18 mouse cellular contexts compared by ENCODE assay signal in genomic region chr8:9398040-9398439, GRCm38 (mm10).
A peak's percentile ranks its signal among the peaks of the same experiment; 100 is the strongest.
DNase-seq lines count a peak whose midpoint lies in the region; ATAC-seq and TF ChIP-seq lines count a peak whose summit lies in the region.
"Had no signal": no experiment of that assay in that cellular context is flagged by ENCODE, and none has a peak within 500 bp of the region (broad histone marks: within the 10 kb centered on the region; RNA-seq: fewer than 3 reads in every experiment).

No protein-coding gene starts in this region.

- no peaks in the 10 kb centered on the region for H3K4me1 ChIP-seq in hindbrain, postnatal 0 days (ENCODE audit: insufficient read depth, low read length)
- no peaks in the 10 kb centered on the region for H3K4me1 ChIP-seq in hindbrain, embryonic 11.5 days (replicated peaks; ENCODE audit: control insufficient read depth, insufficient read depth, low read length)
- no peaks in the 10 kb centered on the region for H3K4me1 ChIP-seq in midbrain, embryonic 14.5 days (ENCODE audit: control insufficient read depth, insufficient read depth, low read length)
- peaks cover 10% of the 10 kb centered on the region for H3K4me1 ChIP-seq in midbrain, embryonic 16.5 days (ENCODE audit: control insufficient read depth, insufficient read depth, low read length)
- H3K4me1 ChIP-seq: forebrain, embryonic 13.5 days; heart, embryonic 15.5 days had no signal

- H3K4me3 ChIP-seq in hindbrain, postnatal 0 days (ENCODE audit: low read length) = no peak overlapping the region
- H3K4me3 ChIP-seq in hindbrain, embryonic 11.5 days (ENCODE audit: low read depth, low read length) = no peak overlapping the region
- no peak overlapping the region for H3K4me3 ChIP-seq in midbrain, embryonic 14.5 days (replicated peaks; ENCODE audit: low read depth, low read length)
- H3K4me3 ChIP-seq in midbrain, embryonic 16.5 days (ENCODE audit: low read depth, low read length) = no peak overlapping the region
- H3K4me3 ChIP-seq: embryonic facial prominence, embryonic 10.5 days; forebrain, embryonic 13.5 days; heart, adult 2 months; heart, embryonic 15.5 days had no signal

- no peaks in the 10 kb centered on the region for H3K9me3 ChIP-seq in hindbrain, postnatal 0 days (ENCODE audit: low read length)
- H3K9me3 ChIP-seq in hindbrain, embryonic 11.5 days (ENCODE audit: control insufficient read depth, low read length) = no peaks in the 10 kb centered on the region
- no peaks in the 10 kb centered on the region for H3K9me3 ChIP-seq in midbrain, embryonic 14.5 days (ENCODE audit: control insufficient read depth, low read length)
- H3K9me3 ChIP-seq in midbrain, embryonic 16.5 days (replicated peaks; ENCODE audit: control insufficient read depth, low read length, poor library complexity, severe bottlenecking) = no peaks in the 10 kb centered on the region
- H3K9me3 ChIP-seq: embryonic facial prominence, embryonic 10.5 days; forebrain, embryonic 13.5 days; heart, embryonic 15.5 days had no signal

- no peak for TF ChIP-seq POLR2A in brain, embryonic 14.5 days (IDR thresholded peaks at IDR 0.05; ENCODE audit: borderline replicate concordance, extremely low read depth, insufficient read depth, insufficient read length, poor library complexity, severe bottlenecking)

- DNase-seq in hindbrain, postnatal 0 days (ENCODE audit: low spot score) = peak; percentile 36
- no peak for DNase-seq in hindbrain, embryonic 11.5 days (ENCODE audit: low spot score)
- peak; percentile 15 for DNase-seq in midbrain, embryonic 14.5 days
- DNase-seq in ZHBTc4 (ENCODE audit: low read depth, low spot score) = peak; percentile 5
- DNase-seq in brain, embryonic 14.5 days (ENCODE audit: low read depth) = peak; percentile 18
- DNase-seq in cerebellum, adult 18-20 months = no peak
- DNase-seq: adrenal gland, postnatal 14 days; cerebellum, adult 11 months; gastrocnemius, postnatal 14 days; heart, adult 2 months; heart, postnatal 14 days had no signal

- TF ChIP-seq CTCF in hindbrain, postnatal 0 days (IDR thresholded peaks at IDR 0.05; ENCODE audit: low read depth) = peak; percentile 47
- TF ChIP-seq CTCF in brain, embryonic 14.5 days (IDR thresholded peaks at IDR 0.05; ENCODE audit: borderline replicate concordance, extremely low read depth, insufficient read depth, insufficient read length) = no peak

- H3K27ac ChIP-seq in hindbrain, postnatal 0 days = no peak overlapping the region
- no peak overlapping the region for H3K27ac ChIP-seq in hindbrain, embryonic 11.5 days (ENCODE audit: low read depth, low read length)
- no peak overlapping the region for H3K27ac ChIP-seq in midbrain, embryonic 14.5 days (replicated peaks; ENCODE audit: low read depth, low read length)
- H3K27ac ChIP-seq in midbrain, embryonic 16.5 days (ENCODE audit: low read length) = no peak overlapping the region
- H3K27ac ChIP-seq: embryonic facial prominence, embryonic 10.5 days; forebrain, embryonic 13.5 days; heart, adult 2 months; heart, embryonic 15.5 days; hindbrain, embryonic 14.5 days had no signal

- ATAC-seq in hindbrain, postnatal 0 days = no peak
- no peak for ATAC-seq in hindbrain, embryonic 11.5 days (ENCODE audit: low FRiP score)
- no peak for ATAC-seq in midbrain, embryonic 14.5 days (ENCODE audit: low FRiP score, low TSS enrichment)
- ATAC-seq in midbrain, embryonic 16.5 days = no peak
- ATAC-seq: forebrain, embryonic 13.5 days; intestine, embryonic 16.5 days had no signal

- H3K36me3 ChIP-seq in hindbrain, postnatal 0 days (ENCODE audit: insufficient read depth, low read length) = no peaks in the 10 kb centered on the region
- H3K36me3 ChIP-seq in hindbrain, embryonic 11.5 days (ENCODE audit: control insufficient read depth, insufficient read depth, low read length) = no peaks in the 10 kb centered on the region
- no peaks in the 10 kb centered on the region for H3K36me3 ChIP-seq in midbrain, embryonic 14.5 days (ENCODE audit: control insufficient read depth, insufficient read depth, low read length)
- no peaks in the 10 kb centered on the region for H3K36me3 ChIP-seq in midbrain, embryonic 16.5 days (ENCODE audit: control insufficient read depth, insufficient read depth, low read length)
- H3K36me3 ChIP-seq: embryonic facial prominence, embryonic 10.5 days; heart, embryonic 15.5 days had no signal

- no peak overlapping the region for H3K9ac ChIP-seq in hindbrain, postnatal 0 days (replicated peaks; ENCODE audit: low read length)
- H3K9ac ChIP-seq in hindbrain, embryonic 11.5 days (ENCODE audit: low read depth, low read length) = no peak overlapping the region
- H3K9ac ChIP-seq in midbrain, embryonic 14.5 days (replicated peaks; ENCODE audit: low read length) = no peak overlapping the region
- no peak overlapping the region for H3K9ac ChIP-seq in midbrain, embryonic 16.5 days (ENCODE audit: low read depth, low read length)
- H3K9ac ChIP-seq: forebrain, embryonic 13.5 days; heart, embryonic 15.5 days; hindbrain, embryonic 14.5 days had no signal

- H3K27me3 ChIP-seq in hindbrain, postnatal 0 days (ENCODE audit: insufficient read depth, low read length) = no peaks in the 10 kb centered on the region
- no peaks in the 10 kb centered on the region for H3K27me3 ChIP-seq in hindbrain, embryonic 11.5 days (ENCODE audit: control insufficient read depth, insufficient read depth, low read length)
- no peaks in the 10 kb centered on the region for H3K27me3 ChIP-seq in midbrain, embryonic 14.5 days (ENCODE audit: control insufficient read depth, insufficient read depth, low read length)
- H3K27me3 ChIP-seq in midbrain, embryonic 16.5 days (ENCODE audit: control insufficient read depth, insufficient read depth, low read depth, low read length) = no peaks in the 10 kb centered on the region
- H3K27me3 ChIP-seq: forebrain, embryonic 13.5 days; heart, embryonic 15.5 days had no signal

- H3K4me2 ChIP-seq in hindbrain, postnatal 0 days (ENCODE audit: low read depth, low read length) = no peak overlapping the region
- H3K4me2 ChIP-seq in hindbrain, embryonic 11.5 days (replicated peaks; ENCODE audit: low read depth, low read length) = no peak overlapping the region
- no peak overlapping the region for H3K4me2 ChIP-seq in midbrain, embryonic 14.5 days (ENCODE audit: low read length)
- no peak overlapping the region for H3K4me2 ChIP-seq in midbrain, embryonic 16.5 days (ENCODE audit: low read length)
- H3K4me2 ChIP-seq: forebrain, embryonic 13.5 days; heart, embryonic 11.5 days; heart, embryonic 15.5 days; hindbrain, embryonic 14.5 days had no signal

- WGBS in hindbrain, postnatal 0 days = 60% methylated on average over 6 of the region's 6 CpGs
- 68% methylated on average over 6 of the region's 6 CpGs for WGBS in hindbrain, embryonic 11.5 days
- 61% methylated on average over 6 of the region's 6 CpGs for WGBS in midbrain, embryonic 14.5 days
- 53% methylated on average over 6 of the region's 6 CpGs for WGBS in midbrain, embryonic 16.5 days

Comparison
In these comparisons a context has a peak if more than half of its experiments do, and no peak if none do; other contexts are left out.
1. DNase-seq: peak in hindbrain, postnatal 0 days (single experiment), midbrain, embryonic 14.5 days (single experiment), ZHBTc4 (single experiment) and brain, embryonic 14.5 days (single experiment); none in hindbrain, embryonic 11.5 days (single experiment) and cerebellum, adult 18-20 months (0 of 2).